Mouse (Mus musculus) C2C12 (cell line): ENCODE measurements around the gene Pias1. TPM values are rescaled to one million over a fixed set of nuclear protein-coding genes. Genes with fewer than 3 reads are reported as not detected.

Source experiments
- H3K27me3 ChIP-seq: one replicate; pipeline ENCODE4 v1.6.1; 2011; ENCODE audit not compliant: control insufficient read depth, insufficient read depth, insufficient read length
- H3K36me3 ChIP-seq: one replicate; pipeline ENCODE4 v1.6.1; 2011; ENCODE audit not compliant: control insufficient read depth, insufficient read depth
- H3K4me3 ChIP-seq: one replicate; pipeline ENCODE4 v1.5.1; 2011; ENCODE audit warnings: mild to moderate bottlenecking, control low read depth; ENCODE audit not compliant: poor library complexity, insufficient read depth, severe bottlenecking
- H3K79me2 ChIP-seq: one replicate; pipeline ENCODE4 v1.6.1; 2011; ENCODE audit not compliant: control insufficient read depth, insufficient read depth
- H3K79me3 ChIP-seq: one replicate; pipeline ENCODE4 v1.6.1; 2011; ENCODE audit warnings: low read depth, control low read depth
- H3ac ChIP-seq: one replicate; pipeline ENCODE3; 2011; ENCODE audit warnings: low read depth; ENCODE audit not compliant: control insufficient read depth, insufficient read length
- CEBPB ChIP-seq: IDR thresholded peaks from one replicate; pipeline ENCODE4 v1.6.1; 2011; ENCODE audit warnings: low read depth, mild to moderate bottlenecking, control low read depth, moderate library complexity
- CTCF ChIP-seq: IDR thresholded peaks from one replicate; pipeline ENCODE4 v1.5.1; 2011; ENCODE audit not compliant: control insufficient read depth, insufficient read depth, insufficient read length
- FOSL1 ChIP-seq: IDR thresholded peaks from one replicate; pipeline ENCODE4 v1.8.0; 2011; ENCODE audit warnings: mild to moderate bottlenecking, low read length; ENCODE audit not compliant: poor library complexity, insufficient read depth, severe bottlenecking
- MAX ChIP-seq: IDR thresholded peaks from one replicate; pipeline ENCODE4 v1.6.1; 2011; ENCODE audit warnings: mild to moderate bottlenecking, control low read depth
- MYOD1 ChIP-seq: IDR thresholded peaks from one replicate; pipeline ENCODE4 v1.6.1; 2011; ENCODE audit warnings: low read depth; ENCODE audit not compliant: control insufficient read depth, insufficient read length
- MYOG ChIP-seq: IDR thresholded peaks from one replicate; pipeline ENCODE4 v1.6.1; 2011; ENCODE audit not compliant: control insufficient read depth, insufficient read length; ENCODE audit errors: extremely low read depth
- USF1 ChIP-seq: IDR thresholded peaks from one replicate; pipeline ENCODE4 v1.6.1; 2011; ENCODE audit warnings: low read depth, mild to moderate bottlenecking, control low read depth, moderate library complexity
- polyA plus RNA-seq: library from polyadenylated mRNA; unstranded; fragments of >200 nt; fragmentation: generic; extraction: Trizol; gene quantifications from one replicate; pipeline ENCODE4 v1.2.1, GENCODE M21; 2012; ENCODE audit warnings: missing spikeins

The Pias1 gene
- polyA plus RNA-seq, 1 experiment = 5.2 TPM

DNA sequence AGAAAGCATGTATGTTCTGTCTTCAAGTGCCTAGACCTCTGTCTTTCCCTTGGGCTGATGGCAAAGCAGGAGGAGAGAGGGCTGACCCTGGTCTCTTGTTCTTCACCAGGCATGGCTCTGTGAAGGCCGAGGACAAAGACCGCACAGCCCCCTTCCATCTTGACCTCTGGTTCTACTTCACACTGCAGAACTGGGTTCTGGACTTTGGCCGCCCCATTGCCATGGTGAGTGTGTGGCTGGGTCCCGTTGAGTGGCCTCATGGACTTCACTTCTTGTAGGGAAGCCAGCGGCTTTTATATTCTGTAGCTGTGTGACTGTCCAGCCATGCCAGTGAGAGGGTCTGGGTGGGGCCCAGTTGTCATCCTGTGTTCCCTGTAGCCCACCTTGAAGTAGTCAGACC is 143.3 kb downstream of the Pias1 start:
- no peaks in the 10 kb centered on the region for H3K36me3 ChIP-seq
- no peak overlapping the region for H3K4me3 ChIP-seq
- H3K79me2 ChIP-seq = no peaks in the 10 kb centered on the region
- TF ChIP-seq CEBPB = no peak
- no peak for TF ChIP-seq MAX
- no peak for TF ChIP-seq MYOG
- no peak for TF ChIP-seq FOSL1
- no peaks in the 10 kb centered on the region for H3K79me3 ChIP-seq
- no peak overlapping the region for H3ac ChIP-seq
- no peaks in the 10 kb centered on the region for H3K27me3 ChIP-seq

DNA sequence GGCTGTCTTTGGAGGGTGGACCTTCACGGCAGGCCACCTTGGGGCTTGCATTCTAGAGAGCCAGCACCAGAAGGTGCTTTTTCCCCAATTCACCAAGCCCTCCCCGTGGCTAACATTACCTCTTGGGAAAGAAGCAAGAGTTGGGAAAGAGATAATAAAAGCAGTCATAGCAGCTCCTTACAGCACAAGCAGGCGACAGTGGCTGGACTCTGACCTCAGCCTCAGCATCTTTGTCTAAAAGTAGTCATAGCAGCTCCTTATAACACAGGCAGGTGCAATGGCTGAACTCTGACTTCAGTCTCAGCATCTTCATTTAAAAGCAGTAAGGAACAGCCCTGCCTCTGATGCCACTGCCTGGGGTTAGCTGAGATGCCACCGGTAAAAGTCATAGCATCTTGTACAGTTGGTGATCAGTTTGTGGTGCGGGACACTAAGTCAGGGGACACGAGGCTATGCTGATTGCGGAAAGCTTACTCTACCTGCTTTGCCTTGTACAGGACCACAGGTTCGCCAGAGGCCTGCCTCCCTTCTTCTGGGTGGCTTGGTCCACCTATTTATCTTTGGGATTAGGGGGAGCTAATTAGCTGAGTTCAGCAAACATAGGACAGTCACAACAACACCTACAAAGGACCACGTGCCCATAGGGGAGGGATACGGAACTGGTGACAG is 144.2 kb downstream of the Pias1 start:
- H3K79me2 ChIP-seq = no peaks in the 10 kb centered on the region
- no peaks in the 10 kb centered on the region for H3K27me3 ChIP-seq
- no peak overlapping the region for H3K4me3 ChIP-seq
- no peaks in the 10 kb centered on the region for H3K79me3 ChIP-seq
- H3ac ChIP-seq = no peak overlapping the region
- TF ChIP-seq MYOD1 = no peak
- TF ChIP-seq MYOG = no peak
- no peaks in the 10 kb centered on the region for H3K36me3 ChIP-seq

DNA sequence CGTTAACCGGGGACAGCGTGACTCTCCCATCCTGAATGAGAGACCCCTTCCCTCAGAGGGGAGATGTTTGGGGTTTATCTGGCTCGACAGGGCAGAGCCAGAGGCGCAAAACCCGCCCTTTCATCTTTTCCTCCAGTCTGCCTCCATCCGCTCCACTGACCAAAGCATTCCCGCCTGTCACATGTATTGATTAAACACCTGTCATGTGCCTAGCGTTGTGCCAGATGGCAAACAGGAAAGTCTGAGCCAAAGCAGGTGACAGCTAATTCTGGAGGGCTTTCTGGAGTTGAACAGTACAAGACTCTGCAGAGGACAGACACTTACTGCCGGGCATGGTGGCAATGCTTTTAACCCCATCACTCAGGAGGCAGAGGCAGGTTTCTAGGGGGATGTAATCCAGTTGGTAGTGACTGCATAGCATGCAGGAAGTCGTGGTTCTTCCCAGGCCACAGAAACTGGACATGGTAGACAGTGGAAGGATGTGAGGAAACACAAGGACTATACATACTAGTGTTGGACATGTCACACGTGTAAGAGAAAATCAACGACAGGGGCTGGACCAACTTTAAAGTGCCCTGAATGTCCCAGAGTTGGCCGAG is 148.5 kb downstream of the Pias1 start:
- Histone ChIP-seq H3K79me2 (no peaks in the 10 kb centered on the region), H3ac (peak overlapping the region; percentile 92), H3K36me3 (no peaks in the 10 kb centered on the region), H3K4me3 (peak overlapping the region; percentile 46), H3K79me3 (no peaks in the 10 kb centered on the region), H3K27me3 (no peaks in the 10 kb centered on the region)
- TF ChIP-seq USF1 = no peak
- TF ChIP-seq CEBPB = no peak
- TF ChIP-seq MYOD1 = no peak
- TF ChIP-seq CTCF = no peak
- no peak for TF ChIP-seq FOSL1
- no peak for TF ChIP-seq MAX
- no peak for TF ChIP-seq MYOG

DNA sequence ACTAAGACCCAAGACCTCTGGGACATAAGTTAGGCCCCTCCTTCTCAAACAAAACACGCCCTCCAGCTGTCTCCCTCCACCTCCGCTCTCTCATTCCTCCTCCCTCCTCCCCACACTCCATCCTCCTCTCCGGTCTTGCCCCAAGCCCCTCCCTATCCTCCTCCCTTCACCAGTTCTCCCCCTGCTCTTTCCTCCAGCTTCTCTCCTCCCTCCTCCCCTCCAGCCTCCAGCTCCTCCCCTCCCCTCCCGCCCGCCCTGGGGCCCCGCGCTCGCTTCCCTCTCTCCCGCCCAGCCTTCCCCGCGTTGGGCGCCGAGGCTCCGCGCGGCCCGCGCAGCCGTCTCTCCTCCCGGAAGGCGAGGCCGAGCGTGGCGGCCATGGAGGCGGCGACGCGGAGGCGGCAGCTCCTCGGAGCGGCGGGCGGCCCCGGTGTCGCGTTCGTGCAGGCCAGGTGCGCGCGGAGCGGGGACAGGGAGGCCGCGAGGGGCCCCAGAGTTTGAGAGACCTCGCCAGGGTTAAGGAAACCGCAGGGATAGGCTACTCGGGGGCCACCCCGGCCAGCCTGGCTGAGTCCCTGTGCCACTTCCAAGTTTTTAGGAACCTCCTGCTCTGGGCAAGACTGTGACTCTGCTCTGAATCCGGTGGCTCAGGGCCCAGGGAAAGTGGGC is 149.1 kb downstream of the Pias1 start, which contains the start of gene Cln6:
TSS of gene Cln6 (plus strand) at position 280 of the 666 bp plus-strand sequence.
- Histone ChIP-seq H3ac (peak within 1 kb of the TSS; percentile 92), H3K79me2 (no peaks in the 10 kb centered on the region), H3K4me3 (peak within 1 kb of the TSS; percentile 46), H3K36me3 (no peaks in the 10 kb centered on the region), H3K79me3 (no peaks in the 10 kb centered on the region), H3K27me3 (no peaks in the 10 kb centered on the region)
- TF ChIP-seq MAX (no peak), CEBPB (no peak), MYOD1 (no peak), CTCF (no peak), MYOG (no peak), FOSL1 (no peak)

- H3K79me3 ChIP-seq = no peaks in the 10 kb centered on the region
- H3K4me3 ChIP-seq = no peak overlapping the region
- H3K27me3 ChIP-seq = no peaks in the 10 kb centered on the region
- no peak for TF ChIP-seq CTCF
- no peak for TF ChIP-seq MAX
- TF ChIP-seq USF1 = no peak
- no peak for TF ChIP-seq FOSL1
- no peak for TF ChIP-seq MYOG
- H3K36me3 ChIP-seq = no peaks in the 10 kb centered on the region
- H3ac ChIP-seq = no peak overlapping the region
- no peaks in the 10 kb centered on the region for H3K79me2 ChIP-seq
Measured at GRCm38 (mm10) chr9:62838146-62838505, 149.6 kb downstream of the Pias1 start.

GRCm38 (mm10) chr9:62837611-62838010 is 150.1 kb downstream of the Pias1 start:
- no peaks in the 10 kb centered on the region for H3K79me3 ChIP-seq
- no peak for TF ChIP-seq MAX
- no peak for TF ChIP-seq CEBPB
- no peak for TF ChIP-seq USF1
- TF ChIP-seq CTCF = no peak
- no peak for TF ChIP-seq MYOG
- no peak for TF ChIP-seq FOSL1
- no peak for TF ChIP-seq MYOD1
- H3K4me3 ChIP-seq = no peak overlapping the region
- no peak overlapping the region for H3ac ChIP-seq
- no peaks in the 10 kb centered on the region for H3K79me2 ChIP-seq
- H3K27me3 ChIP-seq = no peaks in the 10 kb centered on the region
- H3K36me3 ChIP-seq = no peaks in the 10 kb centered on the region
